Mouse (Mus musculus): ENCODE data around the gene Rorc. TPM values are rescaled to one million over a fixed set of nuclear protein-coding genes. Genes with fewer than 3 reads are reported as not detected.

Rorc gene
- total RNA-seq (2021): 100 to 1,000 TPM in 1 of 2 experiments, 10 to 100 TPM in 1; 99.4 to 107 TPM
- long read RNA-seq, experiment 1, transcript Rorc-201 (11 exons, 2,136 nt): major isoform, 108 of 164 reads
- long read RNA-seq, experiment 1, partial matches to known transcripts: 14 of 164 reads
- long read RNA-seq, experiment 1, other reads (novel, unspliced or antisense): 42 of 164 reads
- long read RNA-seq, experiment 2, transcript Rorc-201 (11 exons, 2,136 nt): major isoform, 162 of 216 reads
- long read RNA-seq, experiment 2, partial matches to known transcripts: 31 of 216 reads
- long read RNA-seq, experiment 2, other reads (novel, unspliced or antisense): 23 of 216 reads

- peak; percentile 76 for DNase-seq (ENCODE audit: low spot score)
Measured at GRCm38 (mm10) chr3:94372641-94373040, at the start of gene Rorc. Rorc (plus strand) TSS chr3:94372794.

- no peak for DNase-seq (ENCODE audit: low spot score)
Measured at GRCm38 (mm10) chr3:94328681-94329080, 43.9 kb upstream of the Rorc start.

DNA sequence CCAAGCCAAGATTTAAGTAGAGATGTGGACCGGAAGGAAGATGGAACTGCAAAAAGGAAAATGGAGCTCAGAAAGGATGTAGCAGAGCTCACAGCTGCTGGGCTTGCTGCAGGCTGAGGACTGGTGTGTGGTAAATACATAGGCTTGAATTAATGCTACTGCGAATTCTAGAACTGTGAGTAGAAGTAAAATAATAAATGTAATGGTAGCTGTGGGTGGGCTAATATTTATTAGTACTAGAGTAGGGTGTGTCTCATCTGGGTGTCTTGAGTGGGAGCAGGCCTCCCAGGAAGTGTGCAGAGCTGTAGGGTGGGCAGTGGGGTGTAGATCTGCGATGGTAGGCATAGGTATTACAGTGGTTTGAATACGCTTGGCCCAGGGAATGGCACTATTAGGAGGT, 38.2 kb upstream of the Rorc start:
- DNase-seq (ENCODE audit: low spot score): no peak

DNA sequence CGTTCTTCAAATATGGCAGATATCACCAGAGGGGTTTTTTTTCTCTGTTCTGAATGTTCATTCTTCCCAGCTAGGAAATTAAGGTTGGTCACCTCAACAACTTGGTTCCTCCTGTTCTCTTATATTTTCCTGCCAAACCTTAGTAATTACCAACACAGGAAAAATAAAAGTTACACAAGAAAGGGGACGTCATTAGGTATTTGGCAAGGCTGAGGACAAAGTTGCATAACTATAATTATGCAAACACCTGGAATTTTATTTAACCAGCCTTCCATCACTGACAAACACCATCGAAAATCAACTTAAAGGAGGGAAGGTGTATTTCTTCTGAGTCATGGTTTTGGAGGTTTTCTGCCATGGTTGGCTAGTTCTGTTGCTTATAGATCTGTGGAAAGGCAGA, 34.1 kb upstream of the Rorc start:
- no peak for DNase-seq (ENCODE audit: low spot score)

DNA sequence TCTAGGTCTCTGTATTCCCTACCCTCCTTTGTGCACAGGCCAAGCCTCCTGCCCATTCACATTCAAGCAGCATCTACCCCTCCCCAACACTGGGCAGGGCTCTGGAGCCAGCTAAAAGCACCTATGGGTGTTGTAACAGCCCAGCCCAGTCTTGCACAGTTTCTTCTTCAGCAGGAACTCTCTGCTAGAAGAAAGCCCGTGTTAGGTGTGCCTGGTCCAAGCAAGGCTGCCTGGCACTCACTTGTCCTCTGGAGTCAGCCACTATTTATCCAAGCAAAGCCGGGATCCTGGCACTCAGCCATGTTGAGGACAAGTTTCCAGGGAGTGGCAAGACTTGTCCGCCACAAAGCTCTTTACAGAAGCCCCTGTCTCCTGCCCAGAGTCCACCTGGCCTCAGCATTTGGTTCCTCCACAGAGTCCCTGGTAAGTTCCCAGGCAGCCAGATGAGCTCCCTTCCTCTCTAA, 30.6 kb upstream of the Rorc start, which contains the start of gene Them5:
Them5 (plus strand) TSS at position 141 of the 464 bp plus-strand sequence.
- DNase-seq (ENCODE audit: low spot score): no peak

- DNase-seq (ENCODE audit: low spot score): no peak
Measured at GRCm38 (mm10) chr3:94342552-94342951, 30.0 kb upstream of the Rorc start.

DNA sequence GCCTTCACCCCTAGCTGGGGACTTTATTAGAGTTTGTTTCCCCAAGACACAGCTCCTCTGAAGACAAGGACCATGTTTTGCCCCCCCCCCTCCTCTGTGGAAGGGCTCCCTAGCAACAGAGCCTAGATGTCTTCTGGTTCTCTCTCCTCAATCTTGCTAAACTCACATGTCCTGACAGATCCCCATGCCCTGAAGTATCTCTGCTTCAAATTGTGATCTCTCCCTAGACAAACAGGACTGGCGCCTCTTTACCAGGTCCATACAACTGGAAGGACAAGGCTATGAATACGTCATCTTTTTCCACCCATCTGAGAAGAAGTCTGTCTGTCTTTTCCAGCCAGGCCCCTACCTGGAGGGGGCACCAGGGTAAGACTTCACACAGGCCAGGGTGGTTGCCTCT, 28.4 kb upstream of the Rorc start:
- DNase-seq (ENCODE audit: low spot score): no peak

DNA sequence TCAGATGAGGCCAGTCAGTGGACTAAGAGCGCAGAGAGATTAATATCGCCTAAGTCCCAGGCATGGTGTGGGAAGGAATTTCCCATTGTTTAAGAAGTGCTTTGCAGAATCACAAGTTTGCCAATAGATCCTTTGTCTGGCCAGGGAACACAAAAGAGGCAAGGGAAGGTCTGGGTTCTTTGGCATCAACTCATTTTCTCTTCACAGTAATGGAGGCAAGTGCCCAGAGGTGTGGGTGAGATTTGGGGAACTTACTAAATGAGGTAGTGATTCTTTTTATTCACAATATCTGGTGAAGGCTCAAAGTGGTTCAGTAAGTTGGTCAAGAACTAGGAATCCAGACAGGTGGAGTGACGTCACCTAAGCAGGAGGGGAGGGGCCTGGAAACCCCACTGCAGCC, 27.7 kb upstream of the Rorc start:
- no peak for DNase-seq (ENCODE audit: low spot score)

GRCm38 (mm10) chr3:94348146-94348545, 24.4 kb upstream of the Rorc start:
- DNase-seq (ENCODE audit: low spot score): no peak

DNA sequence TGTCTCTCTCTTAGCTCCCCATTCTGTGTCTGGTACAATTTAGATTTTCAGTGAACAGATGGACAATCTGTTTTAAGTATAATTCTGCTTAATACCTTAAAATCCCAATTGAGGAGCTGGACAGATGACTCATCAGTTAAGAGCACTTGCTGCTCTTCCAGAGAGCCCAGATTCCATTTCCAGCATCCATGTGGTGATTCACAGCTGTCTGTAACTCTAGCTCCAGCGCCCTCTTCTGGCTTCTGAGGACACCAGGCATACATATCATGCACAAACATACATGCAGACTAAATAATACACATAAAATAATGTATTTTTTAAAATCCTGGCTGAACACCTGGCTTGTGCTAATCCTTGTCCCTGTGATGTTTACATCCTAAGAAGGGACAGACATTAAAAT, 11.8 kb upstream of the Rorc start:
- DNase-seq (ENCODE audit: low spot score): peak; percentile 24

- DNase-seq (ENCODE audit: low spot score): no peak
Measured at GRCm38 (mm10) chr3:94362138-94362537, 10.5 kb upstream of the Rorc start, which contains the start of gene C2cd4d. C2cd4d (plus strand) TSS chr3:94362438.

- DNase-seq (ENCODE audit: low spot score): peak; percentile 28
Measured at GRCm38 (mm10) chr3:94363291-94364153, 9.1 kb upstream of the Rorc start.

- no peak for DNase-seq (ENCODE audit: low spot score)
Measured at GRCm38 (mm10) chr3:94364154-94364526, 8.5 kb upstream of the Rorc start.

- peak; percentile 81 for DNase-seq (ENCODE audit: low spot score)
Measured at GRCm38 (mm10) chr3:94366761-94367160, 5.8 kb upstream of the Rorc start.

- no peak for DNase-seq (ENCODE audit: low spot score)
Measured at GRCm38 (mm10) chr3:94367511-94367910, 5.1 kb upstream of the Rorc start.

GRCm38 (mm10) chr3:94368631-94369030, 4.0 kb upstream of the Rorc start:
- no peak for DNase-seq (ENCODE audit: low spot score)

- no peak for DNase-seq (ENCODE audit: low spot score)
Measured at GRCm38 (mm10) chr3:94369709-94370108, 2.9 kb upstream of the Rorc start.

- DNase-seq (ENCODE audit: low spot score): peak; percentile 86
Measured at GRCm38 (mm10) chr3:94371637-94372036, 957 bp upstream of the Rorc start.

DNA sequence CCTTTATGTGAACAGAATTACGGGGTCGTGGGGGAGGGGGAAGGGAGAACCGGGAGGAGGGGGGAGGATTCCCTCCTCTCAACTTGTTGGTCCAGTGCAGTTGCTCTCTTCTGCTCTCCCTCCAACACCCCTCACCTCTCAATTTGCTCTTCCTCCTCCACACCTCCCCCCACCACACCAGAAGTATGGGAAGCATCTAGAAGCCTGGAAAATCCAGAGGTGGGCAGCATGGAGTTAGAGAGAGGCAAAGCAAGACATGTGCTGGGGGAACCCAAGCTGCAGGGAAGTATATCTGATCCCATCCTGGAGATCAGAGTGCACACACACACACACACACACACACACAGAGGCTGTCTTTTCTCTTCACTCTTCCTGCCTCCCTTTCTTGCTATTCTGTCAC, 556 bp upstream of the Rorc start:
- peak; percentile 14 for DNase-seq (ENCODE audit: low spot score)

DNA sequence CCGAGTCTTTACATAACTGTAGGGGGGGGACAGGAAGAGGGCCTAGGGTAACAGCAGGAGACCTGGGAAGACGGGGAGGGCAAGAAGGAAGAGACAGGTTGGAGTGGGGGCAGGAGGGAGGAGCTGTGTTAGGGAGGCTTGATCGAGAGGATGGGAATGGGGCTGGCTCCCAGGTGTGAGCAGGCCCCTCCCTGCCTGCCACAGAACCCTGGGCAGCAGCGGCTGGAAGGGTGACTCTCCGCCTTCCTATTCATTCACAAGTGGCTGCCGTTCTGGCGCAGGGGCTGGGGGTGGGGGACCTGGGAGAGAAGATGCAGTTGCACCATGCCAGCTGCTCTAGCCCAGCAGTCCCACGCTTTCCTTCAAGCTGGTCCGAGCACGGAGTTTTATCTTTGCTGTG, 496 bp downstream of the Rorc start:
- DNase-seq (ENCODE audit: low spot score): peak; percentile 19

GRCm38 (mm10) chr3:94373597-94374011, 1.0 kb downstream of the Rorc start:
- peak; percentile 81 for DNase-seq (ENCODE audit: low spot score)

GRCm38 (mm10) chr3:94374636-94375035, 2.0 kb downstream of the Rorc start:
- DNase-seq (ENCODE audit: low spot score): peak; percentile 47
